Mouse (Mus musculus) brain, adult 2 months (tissue): ENCODE measurements around the gene Prss28.

Source experiments
- DNase-seq: peaks from one replicate; pipeline ENCODE4 v3.0.0; 2011; ENCODE audit warnings: low read depth, low spot score

Gene Prss28

DNA sequence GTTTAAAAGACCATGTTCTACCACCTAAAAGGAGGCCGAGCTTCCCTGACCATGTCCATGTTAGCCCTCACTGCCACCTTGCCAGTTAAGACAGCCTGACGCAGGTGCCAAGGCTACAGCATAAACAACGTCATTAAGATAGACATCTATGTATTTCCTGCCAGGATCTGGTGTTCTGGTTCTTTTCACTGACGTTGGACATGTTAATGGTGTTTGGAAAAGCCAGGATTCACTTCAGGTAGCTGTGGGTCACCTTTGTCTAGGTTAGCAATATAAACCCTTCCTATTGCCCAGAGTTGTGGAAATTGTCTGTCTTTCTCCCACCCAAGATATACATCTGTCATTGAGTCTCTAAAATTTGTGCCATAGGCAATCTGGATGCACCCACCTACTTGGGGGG is at the start of gene Prss28:
Gene Prss28 (plus strand): TSS at position 301 of the 400 bp plus-strand sequence.
- DNase-seq = no peak

- DNase-seq = peak; percentile 76
These were observed 44.0 kb upstream of the Prss28 start for GRCm38 (mm10) chr17:25264453-25264852.

DNA sequence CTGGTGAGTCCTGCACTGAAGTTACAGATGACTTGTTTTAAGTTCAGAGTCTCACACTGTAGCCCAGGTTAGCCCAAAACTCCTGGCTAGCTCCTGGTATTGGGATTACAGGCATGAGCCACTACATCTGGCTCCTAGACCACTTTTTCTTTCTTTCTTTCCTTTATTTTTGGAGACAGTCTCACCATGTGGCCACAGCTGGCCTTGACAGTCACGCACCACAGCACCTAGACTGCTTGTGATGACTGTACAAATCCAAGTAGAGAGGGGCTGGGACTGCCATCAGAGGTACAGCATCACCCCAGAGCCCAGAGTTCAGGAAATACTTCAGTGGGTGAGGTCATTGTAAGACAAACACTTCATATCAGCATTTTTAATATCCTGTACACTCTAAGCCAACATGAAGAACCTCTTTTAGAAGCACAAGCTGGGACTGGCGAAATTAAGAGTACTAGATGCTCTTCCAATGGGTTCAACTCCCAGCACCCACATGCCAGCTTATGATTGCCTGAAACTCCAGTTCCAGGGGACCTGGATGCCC is 37.6 kb upstream of the Prss28 start:
- DNase-seq = no peak

DNA sequence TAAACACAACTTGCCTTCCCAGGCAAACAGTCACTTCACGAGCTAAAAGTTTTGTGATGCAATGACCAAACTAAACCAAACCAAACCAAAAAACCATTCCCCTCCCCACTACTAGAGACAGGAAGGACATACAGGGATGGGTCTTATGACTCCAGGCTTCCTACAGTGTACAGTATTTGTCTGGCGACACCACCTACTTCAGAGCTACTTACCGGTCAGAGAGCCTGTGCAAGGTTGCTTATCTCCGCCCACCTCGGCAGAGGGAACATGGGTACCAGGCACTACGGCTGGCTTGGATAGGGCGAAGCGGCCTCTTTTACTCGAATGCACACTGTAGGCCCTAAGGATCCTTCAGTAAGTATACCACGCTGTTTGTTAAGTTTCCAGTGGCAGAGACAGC is 36.1 kb upstream of the Prss28 start:
- DNase-seq = no peak

DNA sequence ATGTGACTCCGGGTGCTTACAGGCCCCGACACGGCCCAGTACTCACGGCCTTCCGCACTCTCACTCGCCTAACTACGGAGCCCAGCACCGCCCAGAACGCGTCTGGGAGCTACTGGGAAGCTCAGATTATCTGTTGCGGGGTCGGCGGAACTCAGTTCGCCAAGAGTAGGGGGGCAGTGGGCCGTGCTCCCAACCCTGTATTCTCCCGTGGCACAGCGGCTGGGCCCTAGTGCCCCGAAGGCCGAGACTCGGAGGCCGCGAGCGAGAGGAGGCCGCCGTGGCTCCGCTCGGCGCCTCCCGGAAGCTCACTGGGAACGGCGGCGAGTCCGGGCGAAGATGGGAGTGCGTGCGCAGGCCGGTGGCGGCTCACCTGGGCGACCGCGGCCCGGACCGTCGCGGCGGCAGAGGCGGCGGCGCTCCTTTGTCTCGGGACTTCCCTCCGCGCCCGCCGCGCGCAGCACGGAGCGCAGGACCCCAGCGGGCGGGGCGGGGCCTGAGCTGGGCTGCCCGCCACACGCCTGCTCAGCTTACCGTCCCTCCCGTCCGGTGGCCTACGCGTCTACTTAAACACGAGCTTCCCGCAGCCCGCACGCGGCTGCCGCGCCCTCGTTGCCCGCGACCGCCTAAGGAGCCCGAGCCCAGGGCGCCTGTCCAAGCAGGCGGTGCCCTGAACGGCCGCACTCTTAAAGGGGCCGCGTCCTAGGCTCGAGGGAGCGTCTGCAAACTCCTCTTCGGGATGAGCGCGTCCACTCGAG is 35.3 kb upstream of the Prss28 start:
- DNase-seq = peak; percentile 97

DNA sequence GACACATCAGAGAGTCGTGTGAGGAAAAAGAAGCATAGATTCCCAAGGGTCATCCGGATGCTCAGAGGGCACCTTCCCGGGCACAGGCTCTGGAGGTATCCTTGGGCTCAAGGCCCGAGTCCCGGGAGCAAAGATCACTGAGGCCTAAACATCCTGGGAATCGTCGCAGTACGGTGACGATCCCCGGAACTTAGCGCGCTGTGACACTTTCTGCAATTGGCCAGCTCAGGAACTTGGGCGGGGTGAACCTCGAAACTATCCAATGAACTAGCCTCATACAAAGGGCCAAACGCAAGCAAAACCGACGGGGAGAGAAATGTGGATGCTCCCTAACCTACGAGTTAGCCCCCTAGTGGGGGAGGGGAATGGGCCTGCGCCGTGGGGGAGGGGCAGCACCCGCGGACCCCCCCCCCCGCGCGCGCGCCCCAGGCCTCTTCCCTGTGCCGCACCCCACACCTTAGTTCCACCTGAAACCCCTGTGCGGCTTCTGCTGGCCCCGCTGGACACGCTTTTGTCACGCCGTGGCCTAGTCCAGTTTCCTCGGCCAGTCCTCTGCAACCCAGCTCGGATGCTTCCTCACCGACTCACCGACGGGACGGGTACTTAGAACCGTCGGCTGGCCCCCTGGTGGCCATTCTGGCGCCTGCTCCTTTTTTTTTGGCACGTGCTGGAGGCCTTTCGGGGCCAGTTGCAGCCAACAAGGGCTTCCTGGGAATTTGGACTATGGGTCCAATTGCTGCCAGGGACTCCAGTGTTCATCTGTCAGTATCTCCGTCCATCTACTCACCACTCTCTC is 34.5 kb upstream of the Prss28 start:
- peak; percentile 99 for DNase-seq

- no peak for DNase-seq
These were observed 33.7 kb upstream of the Prss28 start, which contains the start of gene Ube2i for GRCm38 (mm10) chr17:25274571-25275346. Gene Ube2i, minus strand, starts transcription at chr17:25274622.

GRCm38 (mm10) chr17:25275833-25276232 is 32.6 kb upstream of the Prss28 start:
- no peak for DNase-seq

DNA sequence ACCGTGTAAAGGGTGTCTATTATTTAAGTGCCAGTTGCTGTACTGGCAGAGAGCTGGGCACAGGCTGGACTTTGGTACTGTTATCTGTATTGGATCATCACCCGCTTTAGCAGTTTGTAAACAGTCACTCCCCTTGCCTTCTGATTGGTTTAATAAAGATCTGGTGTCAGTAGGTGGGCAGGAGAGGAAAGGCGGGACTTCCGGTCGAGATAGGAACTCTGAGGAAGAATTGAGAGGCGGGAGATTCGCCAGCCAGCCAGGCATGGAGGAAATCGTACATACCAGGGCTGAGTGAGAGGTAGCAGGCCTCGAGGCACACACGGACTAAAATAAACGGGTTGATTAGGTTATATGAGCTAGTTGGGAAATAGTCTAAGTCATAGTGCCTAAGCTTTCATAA is 26.3 kb upstream of the Prss28 start:
- DNase-seq = peak; percentile 32

GRCm38 (mm10) chr17:25285033-25285432 is 23.4 kb upstream of the Prss28 start:
- peak; percentile 90 for DNase-seq

- peak; percentile 69 for DNase-seq
These were observed 19.6 kb upstream of the Prss28 start for GRCm38 (mm10) chr17:25288842-25289241.

GRCm38 (mm10) chr17:25290411-25290810 is 18.0 kb upstream of the Prss28 start:
- DNase-seq = no peak

- no peak for DNase-seq
These were observed 15.0 kb upstream of the Prss28 start for GRCm38 (mm10) chr17:25293495-25293894.

DNA sequence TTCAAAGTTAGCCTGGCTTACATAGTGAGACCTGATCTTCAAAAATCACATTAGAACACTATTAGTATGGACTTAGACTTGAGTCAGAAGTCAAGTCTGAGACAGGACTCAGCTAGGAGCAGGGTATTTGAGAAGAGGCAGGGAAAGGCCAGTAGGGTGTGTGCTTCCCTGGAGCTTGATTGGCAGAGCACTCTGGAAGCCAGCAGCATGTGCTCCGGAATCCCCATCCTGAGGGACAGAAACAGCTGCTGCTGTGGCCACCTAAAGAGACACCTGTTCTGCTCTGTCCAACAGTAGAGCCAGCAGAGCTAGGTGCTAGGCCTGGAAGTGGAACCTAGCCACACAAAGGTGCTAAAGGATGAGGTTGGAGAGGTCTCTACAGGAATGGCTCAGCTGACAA is 14.3 kb upstream of the Prss28 start:
- DNase-seq = no peak

DNA sequence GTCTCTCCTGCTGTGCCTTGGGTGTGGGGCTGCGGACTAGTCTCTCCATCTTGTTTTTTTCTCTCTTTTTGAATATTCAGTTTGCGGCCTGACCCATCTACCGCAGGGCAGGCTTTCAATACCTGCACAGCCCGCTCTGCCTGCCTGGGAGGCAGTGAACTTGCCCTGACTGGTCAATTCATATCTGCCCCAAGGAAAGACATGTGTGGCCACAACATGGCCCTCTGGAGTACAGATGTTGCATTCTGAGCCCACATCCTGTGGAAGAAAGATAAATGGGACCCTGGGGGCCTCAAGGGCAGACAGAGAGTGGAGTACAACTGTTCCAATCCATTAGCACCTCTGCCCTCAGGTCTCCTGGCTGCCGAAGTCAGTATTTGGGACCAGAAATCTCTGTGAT is 10.4 kb upstream of the Prss28 start, which contains the start of gene Prss34:
Gene Prss34 (plus strand): TSS at position 301 of the 400 bp plus-strand sequence.
- no peak for DNase-seq

GRCm38 (mm10) chr17:25318354-25318753 is 9.9 kb downstream of the Prss28 start, which contains the start of gene Prss29:
Gene Prss29, plus strand, starts transcription at chr17:25318654.
- DNase-seq = no peak

- DNase-seq = no peak
These were observed 12.4 kb downstream of the Prss28 start for GRCm38 (mm10) chr17:25320819-25321218.

GRCm38 (mm10) chr17:25322930-25323329 is 14.5 kb downstream of the Prss28 start:
- DNase-seq = no peak

GRCm38 (mm10) chr17:25332321-25332720 is 23.9 kb downstream of the Prss28 start:
- DNase-seq = no peak

- peak; percentile 69 for DNase-seq
These were observed 25.5 kb downstream of the Prss28 start for GRCm38 (mm10) chr17:25333943-25334342.

DNA sequence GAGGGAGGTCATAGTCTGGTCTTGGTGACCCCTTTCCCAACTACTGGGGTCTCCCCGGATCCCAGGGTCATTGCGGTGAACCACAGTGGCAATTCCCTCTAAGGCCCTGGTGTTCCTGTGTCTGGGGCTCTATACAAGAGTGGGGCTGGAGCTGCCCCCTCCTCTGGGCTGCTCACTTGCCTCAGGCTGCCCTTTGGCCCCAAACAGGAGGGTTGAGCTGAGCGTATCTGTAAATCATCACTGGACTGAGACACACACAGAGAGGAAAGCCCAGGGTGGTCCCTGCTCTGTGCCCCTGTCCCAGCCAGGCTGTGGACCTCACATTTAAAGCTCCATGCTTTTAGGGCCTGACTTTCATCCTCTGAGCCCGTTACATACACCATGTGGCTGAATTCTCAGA is 29.8 kb downstream of the Prss28 start:
- DNase-seq = no peak

- no peak for DNase-seq
These were observed 31.6 kb downstream of the Prss28 start for GRCm38 (mm10) chr17:25340003-25340402.
